Mouse (Mus musculus): ENCODE data around the gene Furin. TPM values are rescaled to one million over a fixed set of nuclear protein-coding genes. Genes with fewer than 3 reads are reported as not detected.
A peak's percentile ranks its signal among the peaks of the same experiment; 100 is the strongest.
"Not testable (repeated sequence)": the region's sequence is repeated elsewhere in the genome, so short reads cannot be mapped to it uniquely, and the experiment has no call there.

Gene Furin
- polyA plus RNA-seq, 1 experiment: 0.65 TPM

- peaks cover 52% of the 10 kb centered on the region for H3K27me3 ChIP-seq (ENCODE audit: control insufficient read depth)
- peaks cover 41% of the 10 kb centered on the region for H3K4me1 ChIP-seq (ENCODE audit: control insufficient read depth)
- no peak overlapping the region for H3K4me3 ChIP-seq (replicated peaks)
- peaks cover 24% of the 10 kb centered on the region for H3K36me3 ChIP-seq (ENCODE audit: control insufficient read depth)
- TF ChIP-seq GATA1 (IDR thresholded peaks at IDR 0.05; ENCODE audit: low read length) (no peak), TAL1 (IDR thresholded peaks at IDR 0.05; ENCODE audit: low read length) (no peak)
- H3K9me3 ChIP-seq (ENCODE audit: control insufficient read depth, low read length): no peaks in the 10 kb centered on the region
These were observed 5.1 kb downstream of the Furin start for GRCm38 (mm10) chr7:80400099-80400498.

- Histone ChIP-seq H3K4me1 (ENCODE audit: control insufficient read depth) (peaks cover 32% of the 10 kb centered on the region), H3K27me3 (ENCODE audit: control insufficient read depth) (peaks cover 40% of the 10 kb centered on the region), H3K9me3 (ENCODE audit: control insufficient read depth, low read length) (no peaks in the 10 kb centered on the region), H3K4me3 (replicated peaks) (no peak overlapping the region), H3K36me3 (ENCODE audit: control insufficient read depth) (peaks cover 24% of the 10 kb centered on the region)
- TF ChIP-seq TAL1 (IDR thresholded peaks at IDR 0.05; ENCODE audit: low read length) (no peak), GATA1 (IDR thresholded peaks at IDR 0.05; ENCODE audit: low read length) (no peak)
These were observed 6.4 kb downstream of the Furin start for GRCm38 (mm10) chr7:80398654-80399444.

DNA sequence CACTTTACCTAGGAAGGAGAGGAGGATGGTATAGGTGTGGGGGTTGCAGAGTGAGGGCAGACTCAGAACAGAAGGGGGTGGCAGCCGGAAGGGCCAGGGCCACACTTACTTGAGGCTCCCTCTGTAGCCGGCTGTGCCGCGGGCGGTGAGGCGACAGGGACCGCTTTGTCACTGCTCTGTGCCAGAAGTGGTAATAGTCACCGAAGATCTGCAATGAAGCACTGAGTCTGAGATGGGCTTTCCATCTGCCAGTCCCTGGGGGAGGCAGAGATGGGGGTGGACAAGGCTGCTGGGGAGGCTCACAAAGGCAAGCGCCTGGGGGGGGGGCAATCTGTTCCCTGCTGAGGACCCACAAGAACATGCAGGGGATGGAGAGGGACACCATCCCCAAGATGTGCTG lies 7.2 kb downstream of the Furin start:
- H3K36me3 ChIP-seq (ENCODE audit: control insufficient read depth): peaks cover 31% of the 10 kb centered on the region
- peaks cover 26% of the 10 kb centered on the region for H3K4me1 ChIP-seq (ENCODE audit: control insufficient read depth)
- no peaks in the 10 kb centered on the region for H3K9me3 ChIP-seq (ENCODE audit: control insufficient read depth, low read length)
- no peak overlapping the region for H3K4me3 ChIP-seq (replicated peaks)
- TF ChIP-seq TAL1 (IDR thresholded peaks at IDR 0.05; ENCODE audit: low read length): no peak
- no peak for TF ChIP-seq GATA1 (IDR thresholded peaks at IDR 0.05; ENCODE audit: low read length)
- peaks cover 31% of the 10 kb centered on the region for H3K27me3 ChIP-seq (ENCODE audit: control insufficient read depth)

- not testable (repeated sequence) for H3K4me3 ChIP-seq (replicated peaks); H3K9me3 ChIP-seq (ENCODE audit: control insufficient read depth, low read length)
- peaks cover 45% of the 10 kb centered on the region for H3K36me3 ChIP-seq (ENCODE audit: control insufficient read depth)
- peaks cover 16% of the 10 kb centered on the region for H3K27me3 ChIP-seq (ENCODE audit: control insufficient read depth)
- peaks cover 18% of the 10 kb centered on the region for H3K4me1 ChIP-seq (ENCODE audit: control insufficient read depth)
These were observed 8.8 kb downstream of the Furin start for GRCm38 (mm10) chr7:80396427-80396826.

- no peaks in the 10 kb centered on the region; the same call in 1 of the 2 replicates for H3K27me3 ChIP-seq (ENCODE audit: control insufficient read depth)
- peaks cover 59% of the 10 kb centered on the region for H3K36me3 ChIP-seq (ENCODE audit: control insufficient read depth)
- H3K9me3 ChIP-seq (ENCODE audit: control insufficient read depth, low read length): no peaks in the 10 kb centered on the region
- TF ChIP-seq GATA1 (IDR thresholded peaks at IDR 0.05; ENCODE audit: low read length): no peak
- TF ChIP-seq TAL1 (IDR thresholded peaks at IDR 0.05; ENCODE audit: low read length): no peak
- no peak overlapping the region for H3K4me3 ChIP-seq (replicated peaks)
- peaks cover 14% of the 10 kb centered on the region for H3K4me1 ChIP-seq (ENCODE audit: control insufficient read depth)
These were observed 10.6 kb downstream of the Furin start for GRCm38 (mm10) chr7:80394600-80394999.

DNA sequence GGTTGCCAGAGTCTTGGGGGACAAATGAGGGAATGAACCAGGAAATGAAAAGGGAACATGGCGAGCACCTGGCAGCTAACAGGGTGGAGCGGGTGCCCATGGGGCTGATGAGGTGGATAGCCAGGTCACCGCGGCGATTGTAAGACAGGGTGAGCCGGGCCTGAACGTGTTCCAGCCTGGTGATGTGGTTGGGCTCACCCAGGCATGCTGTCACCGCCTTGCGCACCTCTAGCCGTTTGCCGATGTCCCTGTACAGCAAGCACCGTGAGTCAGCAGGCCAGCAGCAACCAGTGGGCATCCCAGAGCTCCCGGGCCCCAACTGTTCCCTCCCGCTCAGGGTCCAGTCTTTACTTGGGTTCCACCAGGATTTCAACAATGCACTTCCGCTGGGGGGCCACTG lies 13.1 kb downstream of the Furin start:
- Histone ChIP-seq H3K36me3 (ENCODE audit: control insufficient read depth) (peaks cover 51% of the 10 kb centered on the region), H3K27me3 (ENCODE audit: control insufficient read depth) (peaks cover 25% of the 10 kb centered on the region), H3K4me1 (ENCODE audit: control insufficient read depth) (peaks cover 16% of the 10 kb centered on the region), H3K9me3 (ENCODE audit: control insufficient read depth, low read length) (no peaks in the 10 kb centered on the region; the same call in 1 of the 2 replicates), H3K4me3 (replicated peaks) (no peak overlapping the region)
- no peak for TF ChIP-seq GATA1 (IDR thresholded peaks at IDR 0.05; ENCODE audit: low read length)
- TF ChIP-seq TAL1 (IDR thresholded peaks at IDR 0.05; ENCODE audit: low read length): no peak

DNA sequence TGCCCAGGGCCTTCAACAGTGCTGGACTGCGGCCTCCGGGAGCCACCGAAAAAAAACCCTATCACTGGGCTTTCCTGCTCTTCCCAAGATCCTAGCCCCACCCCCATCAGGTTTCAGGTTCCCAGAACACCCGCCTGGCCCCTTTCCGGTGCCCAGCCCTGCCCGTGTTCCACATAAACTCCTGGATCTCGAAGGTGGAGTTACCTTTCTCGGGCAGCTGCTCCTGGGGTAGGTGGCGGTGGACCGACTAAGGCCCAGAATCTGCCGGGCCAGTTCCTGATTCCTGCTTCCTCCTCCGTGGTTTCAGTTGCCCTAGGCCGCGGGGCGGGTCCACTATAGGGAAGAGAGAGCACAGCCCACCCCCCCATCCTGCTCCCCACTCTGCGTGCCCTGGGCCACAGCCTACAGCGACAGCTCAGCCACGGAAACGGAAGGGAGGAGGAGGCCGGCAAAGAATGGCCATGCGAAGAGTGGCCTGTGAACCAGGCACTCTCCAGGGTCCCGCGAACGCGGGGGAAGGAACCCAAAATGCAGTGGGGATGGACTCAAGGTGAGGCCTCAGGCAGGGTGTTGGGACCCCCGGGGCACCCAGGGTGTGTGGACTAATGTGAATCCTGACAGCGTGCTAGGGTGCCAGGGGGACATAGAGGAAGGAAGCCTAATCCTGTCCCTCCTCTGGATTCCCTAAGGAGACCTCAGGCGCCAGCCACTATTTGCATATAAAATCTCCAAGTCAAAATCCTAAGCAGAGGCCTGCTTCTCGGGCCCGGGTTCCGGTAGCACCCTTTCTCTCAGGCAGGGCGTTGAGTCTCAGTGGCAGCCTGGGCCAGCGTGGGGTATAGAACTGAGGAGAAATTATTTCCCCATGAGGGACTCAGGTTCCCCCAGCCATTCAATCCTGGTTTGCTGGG lies 17.3 kb downstream of the Furin start, which contains the start of gene Fes:
TSS of gene Fes (minus strand) at position 314 of the 911 bp plus-strand sequence.
- peaks cover 15% of the 10 kb centered on the region for H3K4me1 ChIP-seq (ENCODE audit: control insufficient read depth)
- no peaks in the 10 kb centered on the region; the same call in 1 of the 2 replicates for H3K9me3 ChIP-seq (ENCODE audit: control insufficient read depth, low read length)
- peak within 1 kb of the TSS; percentile 30 for H3K4me3 ChIP-seq (replicated peaks)
- TF ChIP-seq GATA1 (IDR thresholded peaks at IDR 0.05; ENCODE audit: low read length): no peak
- TF ChIP-seq TAL1 (IDR thresholded peaks at IDR 0.05; ENCODE audit: low read length): no peak
- peaks cover 27% of the 10 kb centered on the region for H3K36me3 ChIP-seq (ENCODE audit: control insufficient read depth)
- H3K27me3 ChIP-seq (ENCODE audit: control insufficient read depth): peaks cover 42% of the 10 kb centered on the region

- Histone ChIP-seq H3K27me3 (ENCODE audit: control insufficient read depth) (peaks cover 42% of the 10 kb centered on the region), H3K9me3 (ENCODE audit: control insufficient read depth, low read length) (no peaks in the 10 kb centered on the region; the same call in 1 of the 2 replicates), H3K36me3 (ENCODE audit: control insufficient read depth) (peaks cover 19% of the 10 kb centered on the region), H3K4me1 (ENCODE audit: control insufficient read depth) (peaks cover 15% of the 10 kb centered on the region), H3K4me3 (replicated peaks) (peak overlapping the region; percentile 15)
- TF ChIP-seq TAL1 (IDR thresholded peaks at IDR 0.05; ENCODE audit: low read length) (no peak), GATA1 (IDR thresholded peaks at IDR 0.05; ENCODE audit: low read length) (no peak)
These were observed 18.1 kb downstream of the Furin start for GRCm38 (mm10) chr7:80387033-80387632.

All from erythroblast, embryonic 14.5 days (primary cell).